ENCODE assay signal across 12 mouse cellular contexts in the genomic region with DNA sequence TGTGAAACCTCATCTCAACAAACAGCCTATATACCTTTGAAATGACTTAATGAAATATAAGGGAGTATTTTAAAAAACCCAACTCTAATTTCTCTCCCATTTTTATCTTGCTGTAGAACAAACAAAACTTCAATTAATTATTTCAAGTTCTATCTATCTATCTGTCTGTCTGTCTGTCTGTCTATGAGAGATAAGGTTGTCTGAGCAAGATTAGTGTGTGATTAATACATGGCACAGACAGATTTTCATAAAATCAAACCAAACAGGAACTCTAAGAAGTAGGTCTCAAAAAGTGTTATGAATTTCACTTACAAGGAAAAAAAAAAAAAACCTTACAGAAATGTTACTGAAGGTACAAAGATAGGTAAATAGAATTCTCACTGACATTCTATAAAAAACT. TPM values are rescaled to one million over a fixed set of nuclear protein-coding genes. Genes with fewer than 3 reads are reported as not detected.
DNase-seq lines count a peak whose midpoint lies in the region; ATAC-seq lines count a peak whose summit lies in the region.
"Had no signal": no experiment of that assay in that cellular context is flagged by ENCODE, and none has a peak within 500 bp of the region (broad histone marks: within the 10 kb centered on the region; RNA-seq: fewer than 3 reads in every experiment).

No protein-coding gene starts in this region.

- no peak for DNase-seq in heart, embryonic 10.5 days (ENCODE audit: low spot score)
- DNase-seq in heart, postnatal 36 days, result no peak
- peak; percentile 14 for DNase-seq in A20 (ENCODE audit: low read depth, low spot score)
- no peak for DNase-seq in ovary, adult 18-20 months (ENCODE audit: low spot score)
- DNase-seq in lung, postnatal 14 days, result no peak
- DNase-seq: cerebellum, adult 9-11 months; heart, postnatal 14 days; lung, adult 2 months; right cerebral cortex, postnatal 4 days had no signal

- peak overlapping the region; percentile 14; the same call in 1 of the 2 replicates for H3K4me2 ChIP-seq in forebrain, embryonic 15.5 days (replicated peaks)
- H3K4me2 ChIP-seq in midbrain, embryonic 13.5 days (replicated peaks), result peak overlapping the region; percentile 38

- no peak for ATAC-seq in forebrain, embryonic 15.5 days (replicated peaks)
- no peak for ATAC-seq in midbrain, embryonic 13.5 days
- ATAC-seq in frontal cortex, adult (ENCODE audit: low TSS enrichment), result no peak

- intact Hi-C loops in heart, postnatal 36 days (cut with DNase I), result loop anchor here (10.0 kb wide), 1 partner anchor 399 kb away; the partner anchor contains the start of gene Ahsa2

- H3K36me3 ChIP-seq in heart, embryonic 10.5 days, result peaks cover 26% of the 10 kb centered on the region
- H3K36me3 ChIP-seq in forebrain, embryonic 15.5 days, result peaks cover 16% of the 10 kb centered on the region
- peaks cover 18% of the 10 kb centered on the region for H3K36me3 ChIP-seq in midbrain, embryonic 13.5 days

- H3K27me3 ChIP-seq in heart, embryonic 10.5 days (ENCODE audit: insufficient read depth, poor library complexity, severe bottlenecking), result 0 out of 2 replicates have a peak, but pooled peaks cover 6% of the 10 kb centered on the region
- no peaks in the 10 kb centered on the region for H3K27me3 ChIP-seq in forebrain, embryonic 15.5 days
- no peaks in the 10 kb centered on the region for H3K27me3 ChIP-seq in midbrain, embryonic 13.5 days

- H3K9ac ChIP-seq in forebrain, embryonic 15.5 days (replicated peaks), result no peak overlapping the region
- no peak overlapping the region for H3K9ac ChIP-seq in midbrain, embryonic 13.5 days (replicated peaks)

- peak overlapping the region; percentile 84; the same call in 1 of the 2 replicates for H3K4me3 ChIP-seq in heart, embryonic 10.5 days
- 0 out of 2 replicates have a peak overlapping the region, but pooled peaks have one; percentile 1 for H3K4me3 ChIP-seq in forebrain, embryonic 15.5 days
- H3K4me3 ChIP-seq in midbrain, embryonic 13.5 days (replicated peaks), result peak overlapping the region; percentile 17; the same call in 1 of the 2 replicates

- H3K27ac ChIP-seq in heart, embryonic 10.5 days, result no peak overlapping the region
- H3K27ac ChIP-seq in forebrain, embryonic 15.5 days (replicated peaks), result no peak overlapping the region
- H3K27ac ChIP-seq in midbrain, embryonic 13.5 days, result no peak overlapping the region

- H3K4me1 ChIP-seq in heart, embryonic 10.5 days, result no peaks in the 10 kb centered on the region
- peaks cover 12% of the 10 kb centered on the region for H3K4me1 ChIP-seq in forebrain, embryonic 15.5 days
- peaks cover 17% of the 10 kb centered on the region for H3K4me1 ChIP-seq in midbrain, embryonic 13.5 days (replicated peaks)

- no peaks in the 10 kb centered on the region for H3K9me3 ChIP-seq in heart, embryonic 10.5 days
- no peaks in the 10 kb centered on the region for H3K9me3 ChIP-seq in forebrain, embryonic 15.5 days
- no peaks in the 10 kb centered on the region for H3K9me3 ChIP-seq in midbrain, embryonic 13.5 days

RNA-seq across cellular contexts. Expression of gene Papolg, which starts 1.5 kb away (rescaled TPM):
- 11.9 and 13.6 TPM in 2 replicates for polyA plus RNA-seq in heart, embryonic 10.5 days (2016; fragmentation: Nextera tagmentation; extraction: Ambion mirVana)
- 1 to 10 TPM; 7.2 to 7.4 TPM for total RNA-seq in heart, postnatal 36 days (2021)
- 25.3 and 25.5 TPM in 2 replicates for polyA plus RNA-seq in forebrain, embryonic 15.5 days (2015; fragmentation: Nextera tagmentation; extraction: Ambion mirVana)
- polyA plus RNA-seq in midbrain, embryonic 13.5 days (2015; fragmentation: Nextera tagmentation; extraction: Ambion mirVana), result 26.8 and 28.0 TPM in 2 replicates

Comparison
In these comparisons a context has a peak if more than half of its experiments do, and no peak if none do; other contexts are left out.
1. H3K4me3 ChIP-seq: peak in every context shown above with its lines; median percentile 84 in heart, embryonic 10.5 days; 17 in midbrain, embryonic 13.5 days; 1 in forebrain, embryonic 15.5 days.